Mouse (Mus musculus) stomach, postnatal 0 days (tissue): ENCODE data around the gene AI481877.

Source experiments
- CTCF ChIP-seq: IDR thresholded peaks from 2 replicates; pipeline ENCODE4 v1.5.1; 2016; ENCODE audit warnings: antibody characterized with exemption, low read depth, mild to moderate bottlenecking, moderate library complexity
- EP300 ChIP-seq: optimal IDR thresholded peaks from 2 replicates; pipeline ENCODE3; 2016; ENCODE audit warnings: antibody characterized with exemption

DNA sequence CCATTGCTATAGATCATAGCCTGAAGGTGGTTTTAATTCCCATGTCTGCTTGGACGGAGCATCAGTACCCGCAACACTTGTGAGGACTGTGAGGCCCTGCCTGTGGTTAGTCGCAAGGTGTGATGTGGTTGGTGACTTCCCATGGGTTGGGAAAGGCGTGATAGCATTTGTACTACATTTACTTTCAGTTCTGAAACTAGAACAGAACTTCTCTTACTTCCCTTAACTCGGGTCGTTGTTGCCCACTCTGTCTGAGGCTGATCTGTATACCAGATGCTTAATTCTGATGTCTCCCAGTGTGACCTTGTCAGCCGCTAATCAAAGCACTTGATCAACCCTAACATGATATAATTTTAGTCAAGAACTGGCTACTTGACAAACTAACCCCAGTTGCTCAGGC, 129.6 kb downstream of the AI481877 start:
- TF ChIP-seq CTCF (no peak), EP300 (no peak)
